Mouse (Mus musculus) left cerebral cortex, postnatal 36 days (tissue): ENCODE measurements around the gene Krtap2-4. TPM values are rescaled to one million over a fixed set of nuclear protein-coding genes. Genes with fewer than 3 reads are reported as not detected.
A peak's percentile ranks its signal among the peaks of the same experiment; 100 is the strongest.

Experiments
- DNase-seq, 2 experiments: peaks; one replicate each; pipeline ENCODE4 v3.0.0; 2021 to 2022; ENCODE audit warnings: low spot score in 2 of 2, mixed read lengths in 1 of 2
- intact Hi-C: fragments of 180-260 bp; cut with DNase I; formaldehyde crosslinking; loops from one replicate; pipeline ENCODE4 v1.15.1; 2025
- total RNA-seq, 2 experiments: library from RNA; stranded (reverse); gene quantifications; 2 replicates each; pipeline ENCODE4 v1.2.3; 2021

Gene Krtap2-4
- total RNA-seq, 2 experiments from 2014 or later, result not detected

DNA sequence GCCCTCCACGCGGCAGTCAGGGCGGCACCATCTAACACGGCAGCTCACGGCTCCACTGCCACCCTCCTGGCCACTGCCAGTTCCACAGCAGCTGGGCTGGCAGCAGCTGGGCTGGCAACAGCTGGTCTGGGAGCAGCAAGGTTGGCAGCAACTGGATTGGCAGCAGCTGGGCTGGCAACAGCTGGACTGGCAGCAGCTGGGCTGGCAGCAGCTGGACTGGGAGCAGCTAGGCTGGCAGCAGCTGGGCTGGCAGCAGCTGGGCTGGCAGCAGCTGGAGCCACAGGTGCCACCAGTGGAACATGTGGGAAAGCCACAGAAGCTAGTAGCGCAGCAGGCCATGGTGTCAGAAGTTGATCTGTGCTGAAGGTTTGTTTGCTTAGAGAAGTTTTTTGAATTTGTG is 23.7 kb downstream of the Krtap2-4 start, which contains the start of gene Krtap1-3:
Gene Krtap1-3, minus strand, starts transcription at position 359 of the 400 bp plus-strand sequence.
- intact Hi-C loops, result no loop called here
- DNase-seq, result no peak

DNA sequence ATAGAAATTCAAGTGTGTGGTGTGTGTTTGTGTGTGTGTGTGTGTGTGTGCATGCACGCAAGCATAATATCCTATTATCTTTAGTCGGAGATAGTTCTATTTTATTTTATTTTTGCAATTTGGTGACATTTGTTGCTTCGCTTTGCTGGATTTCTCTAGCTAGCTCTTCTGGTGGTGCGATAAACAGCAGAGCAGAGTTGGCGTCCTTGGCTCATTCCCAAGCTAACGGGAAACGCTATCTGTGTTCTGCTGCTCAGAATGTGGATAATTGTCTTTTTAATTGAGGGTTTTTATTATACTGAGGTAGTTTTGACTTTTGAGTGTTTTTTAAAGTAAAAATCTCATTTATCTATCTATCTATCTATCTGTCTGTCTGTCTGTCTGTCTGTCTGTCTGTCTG is 29.6 kb downstream of the Krtap2-4 start:
- intact Hi-C loops, result no loop called here
- DNase-seq, result no peak

DNA sequence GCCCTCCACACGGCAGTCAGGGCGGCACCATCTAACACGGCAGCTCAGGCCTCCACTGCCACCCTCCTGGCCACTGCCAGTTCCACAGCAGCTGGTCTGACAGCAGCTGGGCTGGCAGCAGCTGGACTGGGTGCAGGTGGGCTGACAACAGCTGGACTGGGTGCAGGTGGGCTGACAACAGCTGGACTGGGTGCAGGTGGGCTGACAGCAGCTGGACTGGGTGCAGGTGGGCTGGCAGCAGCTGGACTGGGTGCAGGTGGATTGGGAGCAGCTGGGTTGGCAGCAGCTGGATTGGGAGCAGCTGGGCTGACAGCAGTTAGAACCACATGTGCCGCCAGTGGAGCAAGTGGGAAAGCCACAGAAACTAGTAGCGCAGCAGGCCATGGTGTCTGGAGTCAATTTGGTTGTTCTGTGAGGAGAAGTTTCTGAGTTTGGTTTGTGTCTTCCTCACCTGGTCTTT is 31.4 kb downstream of the Krtap2-4 start, which contains the start of gene Krtap1-4:
Gene Krtap1-4, minus strand, starts transcription at position 410 of the 460 bp plus-strand sequence.
- DNase-seq, result no peak
- intact Hi-C loops, result no loop called here

DNA sequence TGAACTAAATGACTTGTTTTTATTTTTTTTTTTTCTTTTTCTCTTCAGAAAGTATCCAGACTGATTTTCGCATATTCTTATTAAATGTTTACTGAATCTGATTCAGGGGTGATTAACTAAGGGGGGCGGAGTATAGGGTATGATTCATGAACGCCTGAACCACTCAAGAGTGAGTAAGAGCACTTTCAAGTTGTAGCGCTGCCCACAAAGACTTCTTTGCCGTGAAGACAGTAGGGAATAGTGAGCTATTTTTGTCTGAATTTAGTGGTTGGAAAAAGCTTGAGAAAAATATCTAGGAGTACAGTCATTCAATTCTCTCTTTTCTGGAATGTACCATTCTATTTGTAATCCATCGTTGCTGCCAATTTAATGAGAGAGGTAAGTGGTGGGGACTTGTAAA is 33.1 kb downstream of the Krtap2-4 start:
- DNase-seq, result no peak
- intact Hi-C loops, result no loop called here

DNA sequence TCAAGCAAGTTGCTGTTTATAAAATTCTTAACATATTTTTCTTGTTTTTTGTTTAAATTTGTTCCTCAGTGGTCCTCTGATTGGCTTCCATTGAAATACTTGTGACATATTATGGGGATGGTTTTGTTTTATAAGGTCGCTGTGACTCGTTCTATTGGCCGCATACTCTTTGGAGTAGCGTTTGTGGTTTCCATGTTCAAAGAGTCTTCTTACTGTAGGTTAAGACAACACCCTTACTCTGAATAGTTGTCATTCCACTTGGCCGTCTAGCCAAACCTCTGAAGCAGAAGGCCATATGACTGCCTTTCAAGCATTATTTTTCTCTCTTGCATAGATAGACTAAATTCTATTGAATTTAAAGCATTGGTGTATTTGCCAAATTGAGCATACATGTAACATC is 33.6 kb downstream of the Krtap2-4 start:
- intact Hi-C loops, result no loop called here
- DNase-seq, result no peak

DNA sequence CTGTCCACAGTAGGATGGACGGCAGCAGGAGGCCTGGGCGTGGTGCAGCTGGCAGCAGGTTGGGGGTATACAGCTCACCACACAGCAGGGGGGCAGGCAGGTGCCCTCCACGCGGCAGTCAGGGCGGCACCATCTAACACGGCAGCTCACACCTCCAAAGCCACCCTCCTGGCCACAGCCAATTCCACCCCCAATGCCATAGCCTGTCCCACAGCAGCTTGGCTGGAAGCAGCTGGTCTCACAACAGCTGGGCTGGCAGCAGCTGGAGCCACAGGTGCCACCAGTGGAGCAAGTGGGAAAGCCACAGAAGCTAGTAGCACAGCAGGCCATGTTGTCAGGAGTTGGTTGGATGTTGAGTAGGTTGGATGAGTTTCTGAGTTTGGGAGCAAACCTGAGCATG is 34.0 kb downstream of the Krtap2-4 start, which contains the start of gene Krtap1-5:
Gene Krtap1-5, minus strand, starts transcription at position 381 of the 400 bp plus-strand sequence.
- no peak for DNase-seq
- intact Hi-C loops, result no loop called here

DNA sequence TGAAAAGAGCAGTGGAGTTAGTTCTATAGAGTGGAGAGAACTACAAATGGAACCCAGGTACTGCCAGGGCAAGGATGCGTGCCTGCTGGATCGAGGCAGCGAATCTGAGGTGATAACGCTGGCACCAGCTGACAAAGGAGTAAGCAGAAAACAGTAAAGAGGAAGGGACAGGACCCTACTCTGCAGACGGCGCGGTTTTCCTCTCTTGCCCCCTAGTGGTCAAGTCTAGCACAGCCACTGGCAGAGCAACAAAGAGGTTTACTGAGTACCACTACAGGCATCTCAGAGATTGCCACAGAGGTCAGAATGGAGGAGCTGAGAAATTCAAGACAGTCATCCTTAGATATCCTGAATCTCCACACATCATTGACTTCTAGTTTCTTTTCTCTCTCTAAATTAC is 40.5 kb downstream of the Krtap2-4 start:
- DNase-seq, result peak; percentile 53 to 55
- intact Hi-C loops, result loop anchor here (2.0 to 10.0 kb wide), 3 partner anchors 109 to 721 kb away; partner anchors contain the start of gene Krt10

DNA sequence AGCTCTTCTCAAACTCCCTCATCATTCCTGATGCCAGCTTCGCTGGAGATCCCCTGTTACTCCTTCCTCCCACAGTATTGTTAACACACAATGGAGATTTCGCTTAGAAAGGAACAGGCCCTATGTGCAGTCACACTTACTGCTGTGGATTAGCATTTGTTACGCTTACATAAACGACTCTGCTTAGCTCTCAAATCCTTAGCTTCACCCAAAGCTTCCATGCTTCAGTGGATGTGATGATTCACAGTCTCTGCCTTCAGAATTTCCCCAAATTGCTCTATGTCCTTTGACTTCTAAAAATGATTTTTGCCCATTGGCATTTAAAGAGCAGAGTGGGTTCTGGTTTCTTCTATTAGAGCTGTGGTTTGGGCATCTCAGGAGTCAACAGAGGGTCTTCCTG is 41.5 kb downstream of the Krtap2-4 start:
- DNase-seq, result no peak
- intact Hi-C loops, result loop anchor here (10.0 kb wide), 2 partner anchors 188 to 722 kb away; partner anchors contain the start of gene Krt10

DNA sequence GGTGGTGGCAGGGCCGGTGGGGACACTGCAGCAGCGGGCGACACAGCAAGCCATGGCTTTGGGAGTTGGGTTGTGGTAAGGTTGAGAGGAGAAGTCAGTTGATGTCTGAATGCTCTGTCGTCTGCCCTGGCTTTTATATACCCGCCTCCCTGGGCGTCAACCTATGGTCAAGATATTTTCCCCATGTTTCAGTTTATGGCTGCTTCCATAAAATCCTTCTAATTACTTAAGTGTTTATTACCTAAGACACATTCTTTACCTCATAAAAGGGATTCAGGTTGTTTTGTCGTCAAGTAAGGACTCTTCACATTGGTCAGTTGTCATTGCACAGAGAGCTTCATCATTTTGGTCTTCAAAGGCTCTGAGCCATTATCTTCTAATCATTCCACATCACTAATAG is 48.1 kb downstream of the Krtap2-4 start, which contains the start of gene Krtap3-1:
Gene Krtap3-1, minus strand, starts transcription at position 101 of the 400 bp plus-strand sequence.
- DNase-seq, result no peak
- intact Hi-C loops, result no loop called here

Other genes starting within 250 kb of the Krtap2-4 start
- not detected for gene Krt28, start 239.9 kb downstream of the Krtap2-4 start, total RNA-seq
- gene Krt10, start 225.5 kb downstream of the Krtap2-4 start, total RNA-seq, result 10 to 100 TPM in 1 of 2 experiments, 1 to 10 TPM in 1; 9.7 to 12.4 TPM
- 10 to 100 TPM in 1 of 2 experiments, 1 to 10 TPM in 1; 9.4 to 13.4 TPM for gene Krt12, start 192.6 kb downstream of the Krtap2-4 start, total RNA-seq
- not detected for gene Krt20, start 176.7 kb downstream of the Krtap2-4 start, total RNA-seq
- gene Krt23, start 121.7 kb downstream of the Krtap2-4 start, total RNA-seq, result not detected
- not detected for gene Krt39, start 93.5 kb downstream of the Krtap2-4 start, total RNA-seq
- gene Krt40, start 71.7 kb downstream of the Krtap2-4 start, total RNA-seq, result not detected
- not detected for gene Krtap3-3, start 64.0 kb downstream of the Krtap2-4 start, total RNA-seq
- not detected for gene Krtap3-2, start 58.0 kb downstream of the Krtap2-4 start, total RNA-seq
- gene Gm11939, start 55.4 kb downstream of the Krtap2-4 start, total RNA-seq, result not detected
- not detected for gene Krtap3-1, start 48.2 kb downstream of the Krtap2-4 start, total RNA-seq
- gene Krtap1-5, start 33.8 kb downstream of the Krtap2-4 start, total RNA-seq, result not detected
- not detected for gene Krtap1-4, start 31.2 kb downstream of the Krtap2-4 start, total RNA-seq
- not detected for gene Krtap1-3, start 23.5 kb downstream of the Krtap2-4 start, total RNA-seq
- not detected for gene Krtap9-3, start 16.7 kb downstream of the Krtap2-4 start, total RNA-seq
- gene Gm11938, start 11.5 kb downstream of the Krtap2-4 start, total RNA-seq, result not detected
- not detected for gene Gm11937, start 4.7 kb downstream of the Krtap2-4 start, total RNA-seq
- not detected for gene Gm11562, start 5.6 kb upstream of the Krtap2-4 start, total RNA-seq
- gene Krtap4-1, start 13.4 kb upstream of the Krtap2-4 start, total RNA-seq, result not detected
- not detected for gene Krtap4-2, start 20.2 kb upstream of the Krtap2-4 start, total RNA-seq
- gene Krtap4-7, start 29.2 kb upstream of the Krtap2-4 start, total RNA-seq, result not detected
- gene Gm11555, start 35.4 kb upstream of the Krtap2-4 start, total RNA-seq, result not detected
- not detected for gene Gm11563, start 44.1 kb upstream of the Krtap2-4 start, total RNA-seq
- not detected for gene Krtap4-6, start 51.1 kb upstream of the Krtap2-4 start, total RNA-seq
- gene Gm14190, start 75.9 kb upstream of the Krtap2-4 start, total RNA-seq, result not detected
- not detected for gene Gm14180, start 119.4 kb upstream of the Krtap2-4 start, total RNA-seq
- not detected for gene Gm11595, start 158.1 kb upstream of the Krtap2-4 start, total RNA-seq
- not detected for gene Krtap4-8, start 165.9 kb upstream of the Krtap2-4 start, total RNA-seq
- not detected for gene Krtap4-9, start 170.4 kb upstream of the Krtap2-4 start, total RNA-seq
- not detected for gene Gm11596, start 178.6 kb upstream of the Krtap2-4 start, total RNA-seq
- gene Gm11569, start 184.1 kb upstream of the Krtap2-4 start, total RNA-seq, result not detected
- not detected for gene Gm11554, start 189.6 kb upstream of the Krtap2-4 start, total RNA-seq
- gene Krtap4-13, start 195.0 kb upstream of the Krtap2-4 start, total RNA-seq, result not detected
- gene Gm11564, start 200.8 kb upstream of the Krtap2-4 start, total RNA-seq, result not detected
- gene 2300003K06Rik, start 223.2 kb upstream of the Krtap2-4 start, total RNA-seq, result not detected
- not detected for gene Krtap4-16, start 236.8 kb upstream of the Krtap2-4 start, total RNA-seq
- gene Gm11568, start 243.1 kb upstream of the Krtap2-4 start, total RNA-seq, result not detected
- not detected for gene Gm11559, start 249.6 kb upstream of the Krtap2-4 start, total RNA-seq